Mouse (Mus musculus): Measurements from ENCODE around the gene Rsph4a. TPM values are rescaled to one million over a fixed set of nuclear protein-coding genes. Genes with fewer than 3 reads are reported as not detected.
"Not testable (repeated sequence)": the region's sequence is repeated elsewhere in the genome, so short reads cannot be mapped to it uniquely, and the experiment has no call there.

Rsph4a gene
- 0.19 and 0.98 TPM in 2 replicates for polyA plus RNA-seq (2016; fragmentation: Nextera tagmentation; extraction: Ambion mirVana)

GRCm38 (mm10) chr10:33904530-33905481 lies at the start of gene Rsph4a:
Rsph4a (plus strand) TSS chr10:33905111.
- Histone ChIP-seq H3K4me1 (replicated peaks) (peaks cover 9% of the 10 kb centered on the region; the same call in 1 of the 2 replicates), H3K9me3 (no peaks in the 10 kb centered on the region), H3K27me3 (ENCODE audit: insufficient read depth, poor library complexity, severe bottlenecking) (no peaks in the 10 kb centered on the region), H3K4me3 (peak within 1 kb of the TSS; percentile 54), H3K27ac (no peak within 1 kb of the TSS), H3K36me3 (no peaks in the 10 kb centered on the region)
- 6% methylated on average over 17 of the region's 17 CpGs for WGBS
- peak; percentile 57 for DNase-seq (ENCODE audit: low spot score)

- H3K9me3 ChIP-seq, result no peaks in the 10 kb centered on the region
- H3K27ac ChIP-seq, result no peak within 1 kb of the TSS
- DNase-seq (ENCODE audit: low spot score), result no peak
- H3K36me3 ChIP-seq, result no peaks in the 10 kb centered on the region
- H3K4me3 ChIP-seq, result no peak within 1 kb of the TSS
- H3K27me3 ChIP-seq (ENCODE audit: insufficient read depth, poor library complexity, severe bottlenecking), result no peaks in the 10 kb centered on the region
- no peaks in the 10 kb centered on the region for H3K4me1 ChIP-seq (replicated peaks)
Measured at GRCm38 (mm10) chr10:33857421-33857820, 47.5 kb upstream of the Rsph4a start, which contains the start of gene Sult3a1. Sult3a1 (plus strand) TSS chr10:33857721.

- WGBS, result 81% methylated on average over 2 of the region's 2 CpGs
- DNase-seq (ENCODE audit: low spot score), result no peak
Measured at GRCm38 (mm10) chr10:33865994-33866393, 38.9 kb upstream of the Rsph4a start.

GRCm38 (mm10) chr10:33870441-33870840 lies 34.5 kb upstream of the Rsph4a start:
- DNase-seq (ENCODE audit: low spot score), result no peak
- no peaks in the 10 kb centered on the region for H3K36me3 ChIP-seq
- H3K4me1 ChIP-seq (replicated peaks), result no peaks in the 10 kb centered on the region
- H3K4me3 ChIP-seq, result no peak overlapping the region
- no peak overlapping the region for H3K27ac ChIP-seq
- H3K9me3 ChIP-seq, result 0 out of 2 replicates have a peak, but pooled peaks cover 2% of the 10 kb centered on the region
- H3K27me3 ChIP-seq (ENCODE audit: insufficient read depth, poor library complexity, severe bottlenecking), result no peaks in the 10 kb centered on the region
- 16% methylated on average over 1 of the region's 1 CpGs for WGBS

More at GRCm38 (mm10) chr10:33865994-33866393, 38.9 kb upstream of the Rsph4a start:
- no peaks in the 10 kb centered on the region for H3K27me3 ChIP-seq (ENCODE audit: insufficient read depth, poor library complexity, severe bottlenecking)
- no peak overlapping the region for H3K4me3 ChIP-seq
- no peaks in the 10 kb centered on the region for H3K36me3 ChIP-seq
- 0 out of 2 replicates have a peak, but pooled peaks cover 1% of the 10 kb centered on the region for H3K9me3 ChIP-seq
- no peak overlapping the region for H3K27ac ChIP-seq
- H3K4me1 ChIP-seq (replicated peaks), result no peaks in the 10 kb centered on the region

- Histone ChIP-seq H3K27ac (no peak overlapping the region), H3K9me3 (0 out of 2 replicates have a peak, but pooled peaks cover 2% of the 10 kb centered on the region), H3K4me3 (no peak overlapping the region), H3K36me3 (no peaks in the 10 kb centered on the region), H3K27me3 (ENCODE audit: insufficient read depth, poor library complexity, severe bottlenecking) (no peaks in the 10 kb centered on the region), H3K4me1 (replicated peaks) (no peaks in the 10 kb centered on the region)
- DNase-seq (ENCODE audit: low spot score), result no peak
- 83% methylated on average over 2 of the region's 2 CpGs for WGBS
Measured at GRCm38 (mm10) chr10:33872672-33873398, 32.1 kb upstream of the Rsph4a start.

GRCm38 (mm10) chr10:33882411-33882810 lies 22.5 kb upstream of the Rsph4a start:
- not testable (repeated sequence) for H3K4me1 ChIP-seq (replicated peaks); H3K36me3 ChIP-seq; H3K27me3 ChIP-seq (ENCODE audit: insufficient read depth, poor library complexity, severe bottlenecking); H3K4me3 ChIP-seq; DNase-seq (ENCODE audit: low spot score); H3K27ac ChIP-seq
- peaks cover 16% of the 10 kb centered on the region for H3K9me3 ChIP-seq
- WGBS, result 77% methylated on average over 2 of the region's 2 CpGs

GRCm38 (mm10) chr10:33901520-33901919 lies 3.4 kb upstream of the Rsph4a start:
- H3K36me3 ChIP-seq; H3K27ac ChIP-seq; H3K27me3 ChIP-seq (ENCODE audit: insufficient read depth, poor library complexity, severe bottlenecking); H3K4me1 ChIP-seq (replicated peaks); H3K4me3 ChIP-seq; DNase-seq (ENCODE audit: low spot score); H3K9me3 ChIP-seq: not testable (repeated sequence)
- 91% methylated on average over 1 of the region's 1 CpGs for WGBS

GRCm38 (mm10) chr10:33905489-33905888 lies 578 bp downstream of the Rsph4a start:
- 4% methylated on average over 6 of the region's 6 CpGs for WGBS
- no peak overlapping the region for H3K27ac ChIP-seq
- H3K36me3 ChIP-seq, result no peaks in the 10 kb centered on the region
- peaks cover 9% of the 10 kb centered on the region; the same call in 1 of the 2 replicates for H3K4me1 ChIP-seq (replicated peaks)
- H3K9me3 ChIP-seq, result no peaks in the 10 kb centered on the region
- DNase-seq (ENCODE audit: low spot score), result peak; percentile 3
- no peaks in the 10 kb centered on the region for H3K27me3 ChIP-seq (ENCODE audit: insufficient read depth, poor library complexity, severe bottlenecking)
- peak overlapping the region; percentile 54 for H3K4me3 ChIP-seq

GRCm38 (mm10) chr10:33940702-33941101 lies 35.8 kb downstream of the Rsph4a start:
- peaks cover 93% of the 10 kb centered on the region for H3K36me3 ChIP-seq
- DNase-seq (ENCODE audit: low spot score), result no peak
- H3K9me3 ChIP-seq, result no peaks in the 10 kb centered on the region

GRCm38 (mm10) chr10:33945390-33945789 lies 40.5 kb downstream of the Rsph4a start:
- no peak overlapping the region for H3K27ac ChIP-seq
- H3K9me3 ChIP-seq, result no peaks in the 10 kb centered on the region
- H3K36me3 ChIP-seq, result peaks cover 74% of the 10 kb centered on the region
- DNase-seq (ENCODE audit: low spot score), result no peak
- WGBS, result 90% methylated on average over 3 of the region's 3 CpGs
- H3K4me3 ChIP-seq, result no peak overlapping the region
- H3K27me3 ChIP-seq (ENCODE audit: insufficient read depth, poor library complexity, severe bottlenecking), result no peaks in the 10 kb centered on the region
- H3K4me1 ChIP-seq (replicated peaks), result peaks cover 8% of the 10 kb centered on the region

More at GRCm38 (mm10) chr10:33940702-33941101, 35.8 kb downstream of the Rsph4a start:
- Histone ChIP-seq H3K4me1 (replicated peaks) (no peaks in the 10 kb centered on the region), H3K4me3 (no peak overlapping the region), H3K27me3 (ENCODE audit: insufficient read depth, poor library complexity, severe bottlenecking) (no peaks in the 10 kb centered on the region), H3K27ac (no peak overlapping the region)

- DNase-seq (ENCODE audit: low spot score), result no peak
- peaks cover 67% of the 10 kb centered on the region for H3K36me3 ChIP-seq
- no peaks in the 10 kb centered on the region for H3K27me3 ChIP-seq (ENCODE audit: insufficient read depth, poor library complexity, severe bottlenecking)
- H3K27ac ChIP-seq, result no peak overlapping the region
- 92% methylated on average over 2 of the region's 2 CpGs for WGBS
- H3K4me3 ChIP-seq, result no peak overlapping the region
- peaks cover 13% of the 10 kb centered on the region for H3K4me1 ChIP-seq (replicated peaks)
- H3K9me3 ChIP-seq, result no peaks in the 10 kb centered on the region
Measured at GRCm38 (mm10) chr10:33946336-33946735, 41.4 kb downstream of the Rsph4a start.

GRCm38 (mm10) chr10:33950803-33951583 lies 46.1 kb downstream of the Rsph4a start, which contains the start of gene Zup1:
Zup1 (minus strand) TSS chr10:33951269.
- H3K27me3 ChIP-seq (ENCODE audit: insufficient read depth, poor library complexity, severe bottlenecking), result no peaks in the 10 kb centered on the region
- H3K4me1 ChIP-seq (replicated peaks), result peaks cover 13% of the 10 kb centered on the region
- no peaks in the 10 kb centered on the region for H3K9me3 ChIP-seq
- peaks cover 23% of the 10 kb centered on the region for H3K36me3 ChIP-seq
- 5% methylated on average over 42 of the region's 42 CpGs for WGBS
- DNase-seq (ENCODE audit: low spot score), result peak; percentile 85
- peak within 1 kb of the TSS; percentile 97 for H3K27ac ChIP-seq
- peak within 1 kb of the TSS; percentile 87 for H3K4me3 ChIP-seq
